Mouse (Mus musculus): Measurements from ENCODE around the gene Tcf21. TPM values are rescaled to one million over a fixed set of nuclear protein-coding genes. Genes with fewer than 3 reads are reported as not detected.

Gene Tcf21
- polyA plus RNA-seq, 1 experiment from 2014 or later, result 296 TPM

Other genes with a start within 250 kb of the Tcf21 start
- 1.3 and 1.4 TPM in 2 replicates for gene Slc2a12, start 175.2 kb downstream of the Tcf21 start, polyA plus RNA-seq (2015; fragmentation: Nextera tagmentation; extraction: Ambion mirVana)
- 50.1 and 58.3 TPM in 2 replicates for gene Tbpl1, start 88.2 kb downstream of the Tcf21 start, polyA plus RNA-seq (2015; fragmentation: Nextera tagmentation; extraction: Ambion mirVana)